Mouse (Mus musculus) intestine, embryonic 15.5 days (tissue): ENCODE data around the gene Trim26. TPM values are rescaled to one million over a fixed set of nuclear protein-coding genes. Genes with fewer than 3 reads are reported as not detected.

Source experiments
- ATAC-seq: fragments of 200-750 bp; cut with Nextera tagmentation; 2 replicates; pipeline ENCODE4 v1.8.0; 2017; ENCODE audit warnings: moderate TSS enrichment, moderate library complexity
- H3K27ac ChIP-seq: fragments of 300-500 bp; sonication (generic); 2 replicates; pipeline ENCODE4 v1.5.1; 2015; ENCODE audit warnings: mild to moderate bottlenecking, inconsistent platforms
- H3K27me3 ChIP-seq: fragments of 300-500 bp; sonication (generic); replicated peaks from 2 replicates; pipeline ENCODE4 v1.6.1; 2015; ENCODE audit warnings: inconsistent platforms
- H3K36me3 ChIP-seq: fragments of 300-500 bp; sonication (generic); 2 replicates; pipeline ENCODE4 v1.6.1; 2015; ENCODE audit warnings: inconsistent platforms
- H3K4me1 ChIP-seq: fragments of 300-500 bp; sonication (generic); replicated peaks from 2 replicates; pipeline ENCODE4 v1.6.1; 2015; ENCODE audit warnings: inconsistent platforms
- H3K4me2 ChIP-seq: fragments of 300-500 bp; sonication (generic); replicated peaks from 2 replicates; pipeline ENCODE4 v1.6.1; 2015; ENCODE audit warnings: mild to moderate bottlenecking, inconsistent platforms
- H3K4me3 ChIP-seq: fragments of 300-500 bp; sonication (generic); replicated peaks from 2 replicates; pipeline ENCODE4 v1.5.1; 2015; ENCODE audit warnings: inconsistent platforms
- H3K9ac ChIP-seq: fragments of 300-500 bp; sonication (generic); 2 replicates; pipeline ENCODE4 v1.6.1; 2015; ENCODE audit warnings: inconsistent platforms
- H3K9me3 ChIP-seq: fragments of 300-500 bp; sonication (generic); 2 replicates; pipeline ENCODE4 v1.6.1; 2016; ENCODE audit warnings: inconsistent platforms
- whole genome bisulfite sequencing: fragments of 180-500 bp; shearing (Covaris S2); methylation state at CpG from one replicate; pipeline ENCODE4 v1.1.7; 2015; 5-methylcytosine and 5-hydroxymethylcytosine counted together
- polyA plus RNA-seq: library from polyadenylated mRNA; unstranded; fragments of >200 nt; fragmentation: Nextera tagmentation; extraction: Ambion mirVana; gene quantifications from 2 replicates; pipeline ENCODE4 v1.2.1, GENCODE M21; 2015

Trim26 gene
- polyA plus RNA-seq, 1 experiment from 2014 or later = 41.5 TPM

- H3K36me3 ChIP-seq = peaks cover 36% of the 10 kb centered on the region
- no peak overlapping the region for H3K9ac ChIP-seq
- no peak overlapping the region for H3K4me2 ChIP-seq
- 92% methylated on average over 3 of the region's 3 CpGs for WGBS
- H3K4me3 ChIP-seq = no peak overlapping the region
- no peaks in the 10 kb centered on the region for H3K27me3 ChIP-seq
- H3K4me1 ChIP-seq = peaks cover 10% of the 10 kb centered on the region
- no peak overlapping the region for H3K27ac ChIP-seq
- ATAC-seq = no peak
- H3K9me3 ChIP-seq = no peaks in the 10 kb centered on the region
Observed at GRCm38 (mm10) chr17:36855484-36855883, 18.6 kb downstream of the Trim26 start.

DNA sequence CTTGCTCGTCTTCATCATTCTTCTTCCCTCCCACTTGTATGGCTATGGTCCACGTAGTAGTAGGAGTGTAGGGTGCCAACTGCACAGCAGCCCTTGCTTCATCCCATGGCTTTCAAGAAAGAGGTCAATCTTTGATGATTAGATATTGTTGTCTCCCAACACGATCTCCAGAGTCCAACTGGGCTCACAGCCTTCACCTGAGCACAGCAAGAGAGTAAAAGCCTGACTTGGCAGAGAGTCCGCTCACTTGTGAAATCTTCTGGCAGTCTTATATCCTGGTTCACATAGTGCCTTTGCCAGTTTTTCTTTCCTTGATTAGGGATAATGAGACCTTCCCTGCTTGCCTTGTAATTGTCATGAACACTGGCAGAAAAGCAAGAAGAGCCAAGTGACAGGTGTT, 19.3 kb downstream of the Trim26 start:
- H3K9ac ChIP-seq = no peak overlapping the region
- no peak for ATAC-seq
- H3K4me3 ChIP-seq = no peak overlapping the region
- H3K9me3 ChIP-seq = no peaks in the 10 kb centered on the region
- no peak overlapping the region for H3K27ac ChIP-seq
- H3K4me1 ChIP-seq = peaks cover 5% of the 10 kb centered on the region; the same call in 1 of the 2 replicates
- H3K4me2 ChIP-seq = no peak overlapping the region
- WGBS = 91% methylated on average over 4 of the region's 4 CpGs
- H3K36me3 ChIP-seq = peaks cover 31% of the 10 kb centered on the region
- H3K27me3 ChIP-seq = no peaks in the 10 kb centered on the region

- H3K4me3 ChIP-seq = no peak overlapping the region
- H3K27ac ChIP-seq = no peak overlapping the region
- no peak overlapping the region for H3K4me2 ChIP-seq
- H3K4me1 ChIP-seq = 0 out of 2 replicates have a peak, but pooled peaks cover 3% of the 10 kb centered on the region
- no peaks in the 10 kb centered on the region for H3K27me3 ChIP-seq
- ATAC-seq = no peak
- no peaks in the 10 kb centered on the region for H3K9me3 ChIP-seq
- WGBS = 92% methylated on average over 3 of the region's 3 CpGs
- H3K36me3 ChIP-seq = peaks cover 21% of the 10 kb centered on the region
- no peak overlapping the region for H3K9ac ChIP-seq
Observed at GRCm38 (mm10) chr17:36858181-36858580, 21.2 kb downstream of the Trim26 start.

- Histone ChIP-seq H3K27ac (no peak overlapping the region), H3K9ac (no peak overlapping the region), H3K4me1 (0 out of 2 replicates have a peak, but pooled peaks cover 3% of the 10 kb centered on the region), H3K4me3 (no peak overlapping the region), H3K36me3 (peaks cover 14% of the 10 kb centered on the region), H3K4me2 (no peak overlapping the region), H3K27me3 (no peaks in the 10 kb centered on the region), H3K9me3 (no peaks in the 10 kb centered on the region)
- WGBS = 35% methylated on average over 2 of the region's 2 CpGs
- ATAC-seq = peak; percentile 86
Observed at GRCm38 (mm10) chr17:36861680-36862079, 24.7 kb downstream of the Trim26 start.

- Histone ChIP-seq H3K4me2 (peak within 1 kb of the TSS; percentile 67), H3K9ac (peak within 1 kb of the TSS; percentile 43), H3K9me3 (no peaks in the 10 kb centered on the region), H3K36me3 (no peaks in the 10 kb centered on the region), H3K27ac (peak within 1 kb of the TSS; percentile 52), H3K4me1 (0 out of 2 replicates have a peak, but pooled peaks cover 2% of the 10 kb centered on the region), H3K4me3 (peak within 1 kb of the TSS; percentile 37), H3K27me3 (0 out of 2 replicates have a peak, but pooled peaks cover 5% of the 10 kb centered on the region)
- peak; percentile 95 for ATAC-seq
- 9% methylated on average over 29 of the region's 29 CpGs for WGBS
Observed at GRCm38 (mm10) chr17:36866719-36867527, 30.0 kb downstream of the Trim26 start, which contains the start of gene Trim15. Gene Trim15 (minus strand): TSS chr17:36867210.

DNA sequence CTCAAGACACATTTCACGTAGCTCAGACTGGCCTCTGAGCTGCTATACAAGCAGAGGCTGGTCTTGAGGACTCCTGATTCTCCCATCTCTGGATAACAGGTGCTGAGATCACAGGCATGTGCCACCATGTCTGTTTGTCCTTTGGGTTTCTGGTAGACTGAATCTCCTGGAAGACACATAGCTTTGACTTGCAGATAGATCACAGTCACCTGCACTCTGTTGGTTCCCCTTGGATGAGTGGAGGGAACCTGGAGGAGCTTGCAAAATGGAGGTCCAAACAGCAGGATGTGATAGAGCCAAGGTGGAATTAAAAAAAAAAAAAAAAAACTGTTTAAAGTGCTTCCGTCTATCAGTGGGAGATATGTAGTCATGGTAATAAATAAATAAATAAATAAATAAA, 31.9 kb downstream of the Trim26 start:
- no peak for ATAC-seq
- no peaks in the 10 kb centered on the region for H3K9me3 ChIP-seq
- WGBS = 79% methylated on average over 2 of the region's 2 CpGs

DNA sequence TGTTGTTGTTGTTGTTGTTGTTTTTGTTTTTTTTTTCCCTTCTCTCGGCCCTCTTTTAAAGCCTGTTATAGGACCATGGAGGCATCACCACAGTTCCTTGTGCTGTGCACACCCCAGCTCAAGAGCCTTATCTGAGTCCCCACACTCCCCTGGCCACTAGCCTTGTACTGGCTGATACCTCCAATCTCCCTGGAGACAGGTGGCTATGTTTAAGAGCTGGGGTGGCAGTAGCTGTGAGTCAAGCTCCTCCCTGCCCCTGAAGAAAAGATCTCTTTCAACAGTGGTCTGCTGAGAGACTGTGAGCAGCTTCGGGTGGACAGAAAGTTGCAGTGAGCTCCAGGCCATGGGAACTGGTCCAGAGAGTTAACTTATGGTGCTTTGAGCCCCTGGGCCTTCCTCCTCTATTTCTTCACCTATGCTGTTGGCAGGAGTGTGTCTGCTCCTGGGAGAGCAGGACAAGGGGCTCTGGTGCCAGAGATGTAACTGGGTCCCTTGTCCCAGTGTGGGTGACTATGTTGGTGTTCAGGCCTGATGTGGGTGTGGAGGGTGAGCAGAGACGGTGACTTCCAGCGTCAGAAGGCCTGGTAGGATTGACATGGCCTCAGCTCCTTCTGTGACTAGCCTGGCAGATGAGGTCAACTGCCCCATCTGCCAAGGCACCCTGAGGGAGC, 32.5 kb downstream of the Trim26 start, which contains the start of gene Trim10:
Gene Trim10 (plus strand): TSS at position 291 of the 671 bp plus-strand sequence.
- Histone ChIP-seq H3K4me3 (no peak within 1 kb of the TSS), H3K4me2 (no peak within 1 kb of the TSS; the same call in 1 of the 2 replicates), H3K36me3 (no peaks in the 10 kb centered on the region), H3K27me3 (0 out of 2 replicates have a peak, but pooled peaks cover 5% of the 10 kb centered on the region), H3K9ac (no peak within 1 kb of the TSS), H3K27ac (no peak within 1 kb of the TSS), H3K4me1 (0 out of 2 replicates have a peak, but pooled peaks cover 2% of the 10 kb centered on the region), H3K9me3 (no peaks in the 10 kb centered on the region)
- WGBS = 78% methylated on average over 4 of the region's 4 CpGs
- ATAC-seq = peak; percentile 35; the same call in 1 of the 2 replicates

More for the DNA sequence above, 31.9 kb downstream of the Trim26 start:
- H3K27me3 ChIP-seq = 0 out of 2 replicates have a peak, but pooled peaks cover 5% of the 10 kb centered on the region
- no peak overlapping the region for H3K4me3 ChIP-seq
- H3K4me1 ChIP-seq = 0 out of 2 replicates have a peak, but pooled peaks cover 2% of the 10 kb centered on the region
- no peak overlapping the region for H3K4me2 ChIP-seq
- H3K9ac ChIP-seq = no peak overlapping the region
- no peak overlapping the region for H3K27ac ChIP-seq
- H3K36me3 ChIP-seq = no peaks in the 10 kb centered on the region

GRCm38 (mm10) chr17:36869955-36870810, 33.2 kb downstream of the Trim26 start:
- no peak overlapping the region for H3K9ac ChIP-seq
- no peaks in the 10 kb centered on the region for H3K36me3 ChIP-seq
- 0 out of 2 replicates have a peak, but pooled peaks cover 5% of the 10 kb centered on the region for H3K27me3 ChIP-seq
- H3K4me2 ChIP-seq = no peak overlapping the region; the same call in 1 of the 2 replicates
- 74% methylated on average over 25 of the region's 25 CpGs for WGBS
- H3K4me1 ChIP-seq = 0 out of 2 replicates have a peak, but pooled peaks cover 2% of the 10 kb centered on the region
- H3K9me3 ChIP-seq = no peaks in the 10 kb centered on the region
- no peak overlapping the region for H3K27ac ChIP-seq
- no peak for ATAC-seq
- no peak overlapping the region for H3K4me3 ChIP-seq

DNA sequence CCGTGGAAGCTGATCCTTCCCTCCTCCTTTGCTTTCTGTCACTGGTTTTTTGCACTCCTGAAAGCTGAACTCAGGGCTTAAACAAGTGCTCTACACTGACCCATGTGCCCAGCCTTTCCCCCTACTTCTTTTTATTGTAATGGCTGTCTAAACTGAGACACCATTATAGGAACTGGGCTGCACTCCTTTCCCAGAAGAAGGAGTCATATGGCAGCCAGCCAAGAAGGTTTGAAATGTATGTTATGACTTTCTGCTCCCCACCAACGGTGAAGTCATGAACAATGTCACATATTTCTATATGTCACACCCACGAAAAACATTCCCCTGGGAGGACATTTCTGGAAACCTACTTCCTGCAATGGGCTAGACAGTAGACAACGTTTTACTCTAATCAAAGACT, 37.7 kb downstream of the Trim26 start:
- Histone ChIP-seq H3K4me1 (no peaks in the 10 kb centered on the region), H3K36me3 (no peaks in the 10 kb centered on the region), H3K4me3 (no peak overlapping the region), H3K9ac (no peak overlapping the region), H3K9me3 (no peaks in the 10 kb centered on the region), H3K27ac (no peak overlapping the region), H3K27me3 (no peaks in the 10 kb centered on the region), H3K4me2 (no peak overlapping the region)
- 32% methylated on average over 4 of the region's 4 CpGs for WGBS
- peak; percentile 4; the same call in 1 of the 2 replicates for ATAC-seq

GRCm38 (mm10) chr17:36883350-36883749, 46.4 kb downstream of the Trim26 start:
- Histone ChIP-seq H3K27me3 (no peaks in the 10 kb centered on the region), H3K4me1 (no peaks in the 10 kb centered on the region), H3K9ac (no peak overlapping the region), H3K4me3 (no peak overlapping the region), H3K9me3 (no peaks in the 10 kb centered on the region), H3K36me3 (no peaks in the 10 kb centered on the region), H3K4me2 (no peak overlapping the region), H3K27ac (no peak overlapping the region)
- 74% methylated on average over 2 of the region's 2 CpGs for WGBS
- ATAC-seq = no peak

- no peaks in the 10 kb centered on the region for H3K9me3 ChIP-seq
- no peak overlapping the region for H3K4me3 ChIP-seq
- no peaks in the 10 kb centered on the region for H3K36me3 ChIP-seq
- no peaks in the 10 kb centered on the region for H3K4me1 ChIP-seq
- 84% methylated on average over 12 of the region's 12 CpGs for WGBS
- H3K27me3 ChIP-seq = no peaks in the 10 kb centered on the region
- peak; percentile 79 for ATAC-seq
- H3K4me2 ChIP-seq = no peak overlapping the region
- no peak overlapping the region for H3K9ac ChIP-seq
- H3K27ac ChIP-seq = no peak overlapping the region
Observed at GRCm38 (mm10) chr17:36885132-36885790, 48.3 kb downstream of the Trim26 start.
